8 mouse cellular contexts compared by ENCODE assay signal in the genomic region with DNA sequence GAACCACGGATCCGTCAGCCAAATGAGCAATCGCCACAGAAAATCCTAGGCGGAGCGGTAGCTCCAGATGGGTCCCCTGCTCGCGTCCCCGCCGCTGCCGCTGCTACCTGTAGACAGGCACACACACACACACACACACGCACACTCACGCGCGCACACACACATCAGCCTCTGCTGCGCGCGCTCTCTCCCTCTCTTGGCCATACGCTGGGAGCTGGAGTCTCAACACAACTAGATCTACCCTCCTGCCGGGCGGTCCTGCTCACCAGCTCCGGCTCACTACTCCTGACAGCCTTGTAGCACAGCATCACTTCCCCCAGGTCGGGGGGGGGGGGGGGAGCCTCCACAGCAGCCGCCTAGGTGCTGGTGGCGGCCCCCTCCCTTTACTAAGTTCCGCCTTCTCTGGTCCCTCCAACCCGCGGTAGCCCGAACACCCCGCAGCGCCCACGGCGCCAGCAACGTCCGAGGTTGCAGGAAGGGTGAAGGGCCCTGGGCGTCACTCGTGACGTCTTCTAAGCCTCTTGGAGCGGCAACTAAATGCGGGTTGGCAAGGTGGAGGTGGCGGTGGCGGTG. TPM values are rescaled to one million over a fixed set of nuclear protein-coding genes. Genes with fewer than 3 reads are reported as not detected.
DNase-seq lines count a peak whose midpoint lies in the region; ATAC-seq lines count a peak whose summit lies in the region.
"Had no signal": no experiment of that assay in that cellular context is flagged by ENCODE, and none has a peak within 500 bp of the region (broad histone marks: within the 10 kb centered on the region; RNA-seq: fewer than 3 reads in every experiment).

No protein-coding gene starts in this region.

- H3K9ac ChIP-seq in forebrain, embryonic 13.5 days: peak overlapping the region; percentile 69
- H3K9ac ChIP-seq in midbrain, embryonic 11.5 days (ENCODE audit: low read length): peak overlapping the region; percentile 66

- H3K27me3 ChIP-seq in forebrain, embryonic 13.5 days: peaks cover 13% of the 10 kb centered on the region; the same call in 1 of the 2 replicates
- H3K27me3 ChIP-seq in midbrain, embryonic 11.5 days (ENCODE audit: control insufficient read depth, insufficient read depth, low read length): peaks cover 9% of the 10 kb centered on the region

- peaks cover 12% of the 10 kb centered on the region for H3K4me1 ChIP-seq in forebrain, embryonic 13.5 days
- peaks cover 2% of the 10 kb centered on the region; the same call in 1 of the 2 replicates for H3K4me1 ChIP-seq in midbrain, embryonic 11.5 days (ENCODE audit: control insufficient read depth, insufficient read depth, low read length)

- DNase-seq in ES-CJ7 (ENCODE audit: low read depth, low spot score) (peak; percentile 48), ZHBTc4 (ENCODE audit: low read depth, low spot score) (peak; percentile 64)
- DNase-seq in layer of hippocampus, adult 9-11 months: peak; percentile 58
- DNase-seq in midbrain, embryonic 11.5 days (ENCODE audit: low spot score, missing footprints): peak; percentile 94
- peak; percentile 43 for DNase-seq in testis, postnatal 10 days (ENCODE audit: low spot score)
- DNase-seq in adrenal gland, adult 18-20 months (ENCODE audit: low spot score in 2 of 2): no peak

- H3K4me2 ChIP-seq in forebrain, embryonic 13.5 days: peak overlapping the region; percentile 94
- H3K4me2 ChIP-seq in midbrain, embryonic 11.5 days: peak overlapping the region; percentile 94

- 0% methylated on average over 36 of the region's 41 CpGs for WGBS in forebrain, embryonic 13.5 days
- WGBS in midbrain, embryonic 11.5 days: under 1% methylated on average over 39 of the region's 41 CpGs

- no peaks in the 10 kb centered on the region for H3K9me3 ChIP-seq in forebrain, embryonic 13.5 days (replicated peaks)
- H3K9me3 ChIP-seq in midbrain, embryonic 11.5 days (ENCODE audit: control insufficient read depth, low read length): no peaks in the 10 kb centered on the region

- H3K27ac ChIP-seq in forebrain, embryonic 13.5 days: no peak overlapping the region
- H3K27ac ChIP-seq in midbrain, embryonic 11.5 days (ENCODE audit: low read depth, low read length): no peak overlapping the region

- H3K4me3 ChIP-seq in forebrain, embryonic 13.5 days: peak overlapping the region; percentile 70
- H3K4me3 ChIP-seq in midbrain, embryonic 11.5 days (ENCODE audit: low read depth, low read length): peak overlapping the region; percentile 67

- peak; percentile 57 for ATAC-seq in forebrain, embryonic 13.5 days
- ATAC-seq in midbrain, embryonic 11.5 days (ENCODE audit: low FRiP score): peak; percentile 65

- H3K36me3 ChIP-seq in forebrain, embryonic 13.5 days (ENCODE audit: poor library complexity, severe bottlenecking): no peaks in the 10 kb centered on the region
- no peaks in the 10 kb centered on the region; the same call in 1 of the 2 replicates for H3K36me3 ChIP-seq in midbrain, embryonic 11.5 days (ENCODE audit: control insufficient read depth, insufficient read depth, low read length)

RNA-seq across cellular contexts. Expression of gene Nlgn1, which starts 1.1 kb away (rescaled TPM):
- polyA plus RNA-seq in forebrain, embryonic 13.5 days (2015; fragmentation: Nextera tagmentation; extraction: Ambion mirVana): 13.4 and 13.9 TPM in 2 replicates
- polyA plus RNA-seq in midbrain, embryonic 11.5 days (2014; fragmentation: Nextera tagmentation; extraction: Ambion mirVana): 3.8 and 4.5 TPM in 2 replicates
- total RNA-seq in adrenal gland, adult 18-20 months (2021): under 1 TPM; 0.51 to 0.53 TPM
- total RNA-seq: common myeloid progenitor, adult 5-6 weeks had no signal

Comparison
In these comparisons a context has a peak if more than half of its experiments do, and no peak if none do; other contexts are left out.
1. DNase-seq: peak in ES-CJ7 (single experiment), ZHBTc4 (single experiment), layer of hippocampus, adult 9-11 months (single experiment), midbrain, embryonic 11.5 days (single experiment) and testis, postnatal 10 days (single experiment); none in adrenal gland, adult 18-20 months (0 of 2).